Mouse (Mus musculus) embryo, embryonic 10.5 days (tissue): ENCODE data around the gene Gsta4.
A peak's percentile ranks its signal among the peaks of the same experiment; 100 is the strongest.
"Not testable (repeated sequence)": the region's sequence is repeated elsewhere in the genome, so short reads cannot be mapped to it uniquely, and the experiment has no call there.

Source experiments
- DNase-seq: peaks from one replicate; pipeline ENCODE4 v3.0.0-alpha.2; 2015; ENCODE audit warnings: low spot score

The Gsta4 gene

GRCm38 (mm10) chr9:78182474-78182873 is at the start of gene Gsta4:
Gene Gsta4, plus strand, starts transcription at chr9:78182774.
- not testable (repeated sequence) for DNase-seq

- DNase-seq: no peak
Observed at GRCm38 (mm10) chr9:78135658-78136057, 46.9 kb upstream of the Gsta4 start.

- no peak for DNase-seq
Observed at GRCm38 (mm10) chr9:78138044-78138676, 44.4 kb upstream of the Gsta4 start.

GRCm38 (mm10) chr9:78139463-78139862 is 43.1 kb upstream of the Gsta4 start:
- DNase-seq: no peak

GRCm38 (mm10) chr9:78146099-78146498 is 36.5 kb upstream of the Gsta4 start:
- no peak for DNase-seq

- DNase-seq: peak; percentile 7
Observed at GRCm38 (mm10) chr9:78146627-78147026, 35.9 kb upstream of the Gsta4 start.

GRCm38 (mm10) chr9:78148149-78148548 is 34.4 kb upstream of the Gsta4 start:
- no peak for DNase-seq

- DNase-seq: not testable (repeated sequence)
Observed at GRCm38 (mm10) chr9:78149770-78150169, 32.8 kb upstream of the Gsta4 start.

GRCm38 (mm10) chr9:78154211-78154977 is 28.2 kb upstream of the Gsta4 start:
- no peak for DNase-seq

- no peak for DNase-seq
Observed at GRCm38 (mm10) chr9:78157221-78157620, 25.4 kb upstream of the Gsta4 start.

GRCm38 (mm10) chr9:78163291-78163690 is 19.3 kb upstream of the Gsta4 start:
- no peak for DNase-seq

- no peak for DNase-seq
Observed at GRCm38 (mm10) chr9:78164741-78165140, 17.8 kb upstream of the Gsta4 start.

- DNase-seq: no peak
Observed at GRCm38 (mm10) chr9:78165454-78165853, 17.1 kb upstream of the Gsta4 start.

- no peak for DNase-seq
Observed at GRCm38 (mm10) chr9:78166694-78167452, 15.7 kb upstream of the Gsta4 start.

GRCm38 (mm10) chr9:78167453-78167969 is 15.1 kb upstream of the Gsta4 start:
- DNase-seq: no peak

- DNase-seq: no peak
Observed at GRCm38 (mm10) chr9:78168864-78169263, 13.7 kb upstream of the Gsta4 start.

GRCm38 (mm10) chr9:78174016-78174415 is 8.6 kb upstream of the Gsta4 start:
- no peak for DNase-seq

- not testable (repeated sequence) for DNase-seq
Observed at GRCm38 (mm10) chr9:78174925-78175276, 7.7 kb upstream of the Gsta4 start.

GRCm38 (mm10) chr9:78175277-78176200 is 7.0 kb upstream of the Gsta4 start:
- peak; percentile 97 for DNase-seq

GRCm38 (mm10) chr9:78176201-78176727 is 6.3 kb upstream of the Gsta4 start:
- peak; percentile 91 for DNase-seq

GRCm38 (mm10) chr9:78176831-78177230 is 5.7 kb upstream of the Gsta4 start:
- no peak for DNase-seq
